Mouse (Mus musculus) kidney, adult 9 months (tissue): ENCODE data around the gene Esp15.
"Not testable (repeated sequence)": the region's sequence is repeated elsewhere in the genome, so short reads cannot be mapped to it uniquely, and the experiment has no call there.

Experiments
- DNase-seq: peaks from one replicate; pipeline ENCODE4 v3.0.0; 2022

The Esp15 gene

DNA sequence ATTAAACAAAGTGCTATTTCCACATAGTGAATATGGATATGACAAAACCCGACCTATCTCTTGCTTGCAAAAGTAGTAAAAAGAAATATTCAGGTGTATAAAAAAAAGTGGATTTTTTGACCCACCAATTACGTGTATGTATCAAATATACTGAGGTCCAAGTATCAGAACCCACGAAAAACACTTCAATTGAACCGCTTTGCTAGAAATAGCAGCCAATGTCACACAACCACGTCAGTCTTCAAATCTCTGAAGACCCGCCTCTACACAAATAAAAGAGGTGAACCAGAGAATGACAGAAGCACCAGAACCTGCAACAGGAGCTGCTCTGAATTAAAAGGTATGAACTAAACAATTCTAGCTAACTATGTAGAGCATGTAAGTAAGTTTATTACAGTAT lies at the start of gene Esp15:
TSS of gene Esp15 (plus strand) at position 301 of the 400 bp plus-strand sequence.
- DNase-seq: not testable (repeated sequence)

DNA sequence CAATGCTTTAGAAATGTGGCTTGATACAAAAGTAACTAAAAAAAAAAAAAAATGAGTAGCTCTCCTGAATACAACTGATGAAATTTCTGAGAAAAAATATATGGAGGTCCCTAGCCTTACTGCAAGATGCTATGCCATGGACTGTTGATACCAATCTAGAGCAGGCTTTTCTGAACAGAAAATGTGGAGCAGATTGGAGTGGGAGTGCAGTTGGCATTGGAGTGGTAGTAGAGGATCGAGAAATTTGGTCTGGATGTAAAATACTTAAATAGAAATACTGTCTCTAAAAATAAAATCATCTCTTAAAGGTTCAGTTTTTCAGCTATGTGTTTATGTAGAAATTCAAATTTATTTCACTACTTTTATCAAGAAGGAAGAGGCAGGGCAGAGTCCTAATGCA lies 49.2 kb upstream of the Esp15 start:
- no peak for DNase-seq
